Mouse (Mus musculus): ENCODE data around the gene Spic.
"Not testable (repeated sequence)": the region's sequence is repeated elsewhere in the genome, so short reads cannot be mapped to it uniquely, and the experiment has no call there.

The Spic gene

GRCm38 (mm10) chr10:88684925-88685324 lies at the start of gene Spic:
TSS of gene Spic (minus strand) at chr10:88685015.
- DNase-seq (ENCODE audit: inconsistent ontology term), result no peak

DNA sequence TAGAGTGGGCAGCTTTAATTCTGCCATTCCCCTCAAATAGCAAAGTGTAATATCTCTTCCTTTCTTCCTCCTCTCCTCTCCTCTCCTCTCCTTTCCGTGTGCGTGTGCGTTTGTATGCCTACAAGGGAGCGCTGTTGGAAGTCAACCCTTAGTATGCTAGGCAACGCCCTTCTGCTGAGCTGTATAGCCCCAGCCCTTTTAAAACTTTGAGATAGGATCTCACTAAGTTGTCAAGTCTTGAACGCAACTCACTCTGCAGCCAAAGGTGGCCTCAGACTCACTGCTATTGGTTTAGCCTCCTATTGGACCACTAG lies 47.5 kb upstream of the Spic start:
- DNase-seq (ENCODE audit: inconsistent ontology term), result no peak

- DNase-seq (ENCODE audit: inconsistent ontology term), result no peak
Measured at GRCm38 (mm10) chr10:88731496-88732308, 46.9 kb upstream of the Spic start.

DNA sequence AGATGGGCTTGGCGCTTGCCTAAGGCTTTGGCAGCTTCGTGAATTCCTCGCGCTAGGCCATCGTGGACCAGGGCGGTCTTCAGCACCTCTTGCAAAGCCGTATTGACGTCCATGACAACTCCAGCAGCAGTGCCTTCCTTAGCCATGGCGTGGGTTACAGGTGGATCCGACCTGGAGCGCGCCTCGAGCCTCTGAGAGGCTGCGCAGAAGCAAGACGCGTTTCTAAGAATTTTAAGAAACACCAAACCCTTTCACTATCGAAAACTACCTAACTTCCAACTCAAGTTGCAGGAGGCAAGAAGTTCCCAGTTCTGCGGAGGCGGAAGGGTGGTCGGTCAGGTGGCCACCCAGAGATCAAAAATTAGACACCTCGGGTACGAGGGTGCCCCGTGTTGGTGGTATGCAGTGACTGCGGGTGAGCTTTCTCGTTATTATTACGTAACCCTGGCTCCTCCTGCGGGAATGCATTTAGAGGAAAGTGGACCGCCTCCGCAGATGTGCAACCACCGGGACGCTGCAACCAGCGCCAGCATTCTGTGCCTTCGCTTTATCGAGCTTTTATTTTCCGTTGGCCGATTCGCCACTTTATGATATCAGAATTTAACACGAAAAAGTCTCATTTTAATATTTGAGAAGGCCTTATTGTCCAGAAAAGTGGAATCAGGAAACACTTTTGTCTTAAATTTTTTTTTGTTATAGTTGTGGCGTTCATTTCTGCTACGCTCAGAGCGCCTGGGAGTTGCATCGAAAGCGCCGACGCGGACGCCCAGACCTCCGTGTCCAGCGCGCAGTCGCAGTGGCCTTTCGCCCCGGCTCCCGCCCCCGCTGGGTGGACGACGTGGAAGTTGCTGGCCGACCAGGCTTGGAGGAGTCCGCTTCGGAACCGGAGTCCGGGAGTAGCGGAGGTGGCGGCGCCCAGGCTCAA lies 46.0 kb upstream of the Spic start, which contains the start of gene Arl1:
Gene Arl1, plus strand, starts transcription at position 288 of the 925 bp plus-strand sequence.
- peak; percentile 98 for DNase-seq (ENCODE audit: inconsistent ontology term)

DNA sequence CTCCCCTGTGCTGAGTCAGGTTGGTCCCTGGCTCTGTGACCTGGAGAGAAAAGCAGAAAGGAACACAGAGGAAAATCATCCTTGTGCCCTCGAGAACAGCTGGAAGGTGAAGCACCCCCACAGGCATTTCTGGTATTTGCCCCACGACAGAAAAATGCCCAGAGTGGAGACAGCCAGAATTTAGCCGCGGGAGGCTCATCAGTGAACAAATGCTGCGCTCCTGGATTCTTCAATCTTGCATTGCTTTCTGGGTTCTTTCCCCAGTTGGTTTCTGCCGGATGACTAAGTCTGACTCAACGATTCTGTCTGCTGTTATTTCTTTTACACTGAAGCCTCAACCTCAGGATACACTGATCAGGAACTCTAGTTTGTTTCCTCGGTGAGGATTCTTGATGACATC lies 43.4 kb upstream of the Spic start:
- peak; percentile 85 for DNase-seq (ENCODE audit: inconsistent ontology term)

DNA sequence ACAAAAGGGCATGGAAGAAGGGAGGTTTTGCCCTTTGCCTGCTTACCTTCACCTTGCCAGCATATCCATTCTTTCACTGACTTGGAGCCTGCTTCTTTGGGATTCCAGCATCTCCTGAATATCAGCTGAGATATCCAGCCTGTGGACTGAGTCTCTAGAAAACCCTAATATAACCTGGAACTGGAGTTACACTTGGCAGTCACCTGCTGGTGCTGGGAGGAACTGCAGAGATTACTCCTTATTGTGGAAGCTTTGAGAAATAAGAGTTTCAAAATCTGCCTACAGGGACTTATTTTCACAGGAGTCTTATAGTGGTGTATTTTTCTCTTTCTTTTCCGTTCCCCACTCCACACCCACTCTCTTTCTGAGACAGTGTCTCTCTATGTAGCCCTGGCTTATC lies 42.3 kb upstream of the Spic start:
- DNase-seq (ENCODE audit: inconsistent ontology term), result no peak

DNA sequence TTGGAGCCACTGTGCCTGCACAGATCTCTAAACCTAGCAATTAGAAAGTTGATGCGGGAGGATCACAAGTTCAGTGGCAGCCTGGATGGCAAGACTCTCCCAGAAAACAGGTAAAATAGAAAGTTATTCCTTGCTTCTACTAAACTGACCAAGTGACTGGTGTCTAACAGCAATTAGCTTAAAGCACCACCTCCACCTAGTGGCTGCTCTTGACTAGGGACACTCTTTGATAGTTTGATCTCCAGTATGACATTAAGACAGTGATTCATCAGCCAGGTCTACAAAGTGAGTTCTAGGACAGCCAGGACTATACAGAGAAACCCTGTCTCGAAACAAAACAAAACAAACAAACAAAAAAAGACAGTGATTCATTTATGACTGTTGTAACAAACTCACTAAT lies 40.5 kb upstream of the Spic start:
- DNase-seq (ENCODE audit: inconsistent ontology term), result peak; percentile 25

- DNase-seq (ENCODE audit: inconsistent ontology term), result no peak
Measured at GRCm38 (mm10) chr10:88719618-88720017, 34.8 kb upstream of the Spic start.

DNA sequence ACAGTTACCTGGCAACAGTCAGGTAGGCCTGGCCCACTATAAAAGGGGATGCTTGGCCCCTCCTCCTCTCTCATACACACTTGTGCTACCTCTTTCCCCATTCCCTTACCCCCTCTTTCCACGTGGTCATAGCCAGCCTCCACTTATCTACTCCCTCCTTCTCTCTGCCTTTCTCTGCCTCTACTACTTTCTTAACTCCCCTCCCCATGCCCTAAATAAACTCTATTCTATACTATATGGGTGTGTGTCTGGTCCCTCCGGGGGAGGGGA lies 32.9 kb upstream of the Spic start:
- DNase-seq (ENCODE audit: inconsistent ontology term), result no peak

- DNase-seq (ENCODE audit: inconsistent ontology term), result no peak
Measured at GRCm38 (mm10) chr10:88716986-88717755, 32.4 kb upstream of the Spic start.

- no peak for DNase-seq (ENCODE audit: inconsistent ontology term)
Measured at GRCm38 (mm10) chr10:88715621-88716020, 30.8 kb upstream of the Spic start.

DNA sequence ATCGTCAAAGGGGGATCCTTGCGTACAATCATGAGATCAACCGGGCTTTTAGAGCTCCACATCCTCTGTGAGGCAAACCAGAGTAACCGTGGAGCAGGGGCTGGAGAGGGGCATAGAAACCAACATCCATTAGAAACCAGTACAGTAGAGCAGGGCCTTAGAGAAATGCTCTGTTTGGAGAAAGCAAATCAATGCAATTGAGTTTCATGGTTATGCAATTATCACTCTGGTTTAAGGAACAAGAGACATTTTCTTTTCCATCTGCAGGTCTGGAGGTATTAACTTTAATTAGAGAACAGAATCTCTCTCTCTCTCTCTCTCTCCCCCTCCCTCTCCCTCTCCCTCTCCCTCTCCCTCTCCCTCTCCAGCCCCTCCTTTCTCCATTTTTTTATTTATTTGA lies 29.9 kb upstream of the Spic start:
- DNase-seq (ENCODE audit: inconsistent ontology term), result no peak

DNA sequence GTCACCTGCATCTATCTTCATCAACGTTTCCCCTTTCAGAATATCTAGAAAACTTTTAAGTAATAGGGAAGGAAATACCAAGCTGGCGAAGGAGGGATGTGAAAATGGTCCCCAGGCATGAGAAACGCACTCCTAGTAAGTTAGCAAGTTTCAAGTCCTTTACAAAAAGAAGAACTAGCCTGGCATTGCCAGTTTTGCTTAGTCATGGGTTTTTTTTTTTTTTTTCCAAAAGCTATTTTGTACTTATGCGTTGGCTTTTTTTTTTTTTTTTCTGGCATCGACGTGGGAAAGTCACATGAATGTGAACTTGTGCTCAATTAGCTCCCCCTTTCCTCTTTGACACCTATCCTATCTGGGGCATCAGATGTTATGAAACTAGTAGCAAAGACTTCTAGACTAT lies 27.5 kb upstream of the Spic start:
- DNase-seq (ENCODE audit: inconsistent ontology term), result no peak

DNA sequence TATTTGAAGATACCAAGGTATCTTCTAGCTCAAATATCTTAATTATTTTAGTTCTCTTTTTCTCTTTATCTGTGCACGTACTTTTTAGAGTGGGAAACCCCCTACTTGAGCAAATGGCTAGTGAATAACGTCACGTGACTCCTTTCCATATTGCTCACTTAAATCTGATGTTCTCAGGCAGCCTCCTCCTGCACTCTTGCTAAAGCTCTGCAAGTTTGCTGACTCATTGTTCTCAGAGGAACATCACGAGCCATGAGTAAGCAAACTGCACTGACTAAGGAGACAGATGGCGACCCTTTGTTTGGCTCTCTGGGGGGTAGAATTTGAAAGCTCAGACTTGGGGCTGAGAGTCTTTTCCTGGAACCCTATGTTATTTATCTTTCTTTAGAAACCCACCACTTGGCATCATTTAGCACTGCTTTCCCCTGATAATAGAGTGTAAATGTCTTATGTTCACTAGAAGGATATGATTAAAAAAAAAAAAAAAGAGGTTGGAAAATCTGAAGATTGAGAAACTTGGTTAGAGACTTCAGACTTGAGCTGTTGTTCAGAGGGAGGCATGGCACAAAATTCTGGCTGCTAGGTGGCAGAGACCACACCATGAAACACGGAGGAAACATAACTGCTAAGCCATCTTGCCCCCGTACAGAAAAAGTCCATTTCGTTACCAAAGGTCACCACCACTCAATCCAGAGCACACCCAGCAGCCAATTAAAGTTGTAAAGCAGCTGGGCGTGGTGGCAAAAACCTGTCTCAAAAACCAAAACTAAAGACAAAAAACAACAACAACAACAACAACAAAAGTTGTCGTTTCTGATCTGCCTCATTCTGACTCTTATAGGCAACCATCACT lies 24.1 kb upstream of the Spic start:
- peak; percentile 26 for DNase-seq (ENCODE audit: inconsistent ontology term)

GRCm38 (mm10) chr10:88700938-88701337 lies 16.1 kb upstream of the Spic start:
- DNase-seq (ENCODE audit: inconsistent ontology term), result no peak

- no peak for DNase-seq (ENCODE audit: inconsistent ontology term)
Measured at GRCm38 (mm10) chr10:88682904-88683563, 1.8 kb downstream of the Spic start.

DNA sequence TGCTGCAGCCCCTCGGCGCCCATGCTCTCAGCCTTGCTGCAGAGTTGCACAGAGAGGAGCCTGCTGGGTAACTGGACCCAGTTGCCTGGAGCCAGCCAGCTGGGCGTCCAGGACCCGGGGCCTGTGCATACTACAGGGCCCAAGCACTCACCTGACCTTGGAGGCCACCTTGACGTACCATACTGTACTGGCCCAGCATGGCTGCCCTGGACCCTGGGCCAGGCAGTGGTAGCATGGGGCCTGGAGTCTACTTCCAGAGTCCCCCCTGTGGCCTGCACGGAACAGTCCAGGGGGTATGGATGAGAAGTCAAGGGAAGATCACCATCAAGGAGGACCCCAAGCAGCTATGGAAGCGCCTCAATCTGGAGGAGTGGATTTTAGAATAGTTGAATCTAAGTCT lies 12.0 kb downstream of the Spic start:
- DNase-seq (ENCODE audit: inconsistent ontology term), result no peak

DNA sequence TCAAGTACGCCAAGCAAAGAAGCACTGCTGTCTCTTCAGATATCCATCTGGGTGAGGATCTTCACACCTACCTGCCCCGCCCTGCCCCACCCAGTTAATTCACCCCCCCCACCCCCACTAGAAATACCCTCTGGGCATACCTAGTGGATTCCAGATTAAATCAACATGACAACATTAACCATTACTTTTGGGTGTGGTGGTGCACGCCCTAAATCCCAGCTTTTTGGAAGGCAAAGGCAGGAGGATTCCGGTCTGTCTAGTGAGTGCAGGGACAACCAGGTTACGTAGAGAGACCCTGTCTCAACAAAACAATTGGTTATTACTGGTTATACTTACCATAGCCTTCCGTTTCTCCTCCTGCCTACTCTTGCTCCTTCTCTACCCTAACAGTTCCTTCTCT lies 12.7 kb downstream of the Spic start:
- DNase-seq (ENCODE audit: inconsistent ontology term), result no peak

DNA sequence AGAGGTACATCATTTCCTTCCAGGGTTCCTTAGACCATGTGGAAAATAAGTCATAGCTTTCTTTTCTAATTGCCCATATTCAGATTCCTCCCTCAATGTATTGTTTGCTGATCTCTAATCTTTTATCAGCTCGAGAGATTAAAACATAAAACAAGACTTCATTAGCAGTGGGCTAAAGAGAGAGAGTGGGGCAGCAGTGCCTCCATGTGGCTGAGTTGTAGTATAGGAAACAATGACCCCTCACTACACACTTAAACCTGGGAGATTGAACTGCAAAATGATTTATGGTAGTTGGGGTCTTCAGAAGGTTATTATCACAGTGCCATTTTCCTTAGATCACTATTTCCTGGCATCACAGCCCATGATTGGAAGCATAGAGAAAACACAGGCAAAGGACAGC lies 15.1 kb downstream of the Spic start:
- DNase-seq (ENCODE audit: inconsistent ontology term), result peak; percentile 9

DNA sequence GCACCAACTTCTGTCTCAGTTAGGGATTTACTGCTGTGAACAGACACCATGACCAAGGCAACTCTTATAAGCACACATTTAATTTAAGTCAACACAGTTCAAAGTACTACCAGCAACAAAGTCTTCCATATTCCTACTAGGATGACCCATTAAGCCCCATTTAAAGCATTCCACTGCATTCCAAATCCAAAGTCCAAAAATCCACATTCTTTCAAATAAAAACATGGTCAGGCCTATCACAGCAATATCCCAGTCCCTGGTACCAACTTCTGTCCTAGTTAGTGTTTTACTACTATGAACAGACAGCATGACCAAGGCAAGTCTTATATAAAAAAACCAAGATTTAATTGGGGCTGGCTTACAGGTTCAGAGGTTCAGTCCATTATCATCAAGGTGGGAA lies 21.0 kb downstream of the Spic start:
- not testable (repeated sequence) for DNase-seq (ENCODE audit: inconsistent ontology term)

DNA sequence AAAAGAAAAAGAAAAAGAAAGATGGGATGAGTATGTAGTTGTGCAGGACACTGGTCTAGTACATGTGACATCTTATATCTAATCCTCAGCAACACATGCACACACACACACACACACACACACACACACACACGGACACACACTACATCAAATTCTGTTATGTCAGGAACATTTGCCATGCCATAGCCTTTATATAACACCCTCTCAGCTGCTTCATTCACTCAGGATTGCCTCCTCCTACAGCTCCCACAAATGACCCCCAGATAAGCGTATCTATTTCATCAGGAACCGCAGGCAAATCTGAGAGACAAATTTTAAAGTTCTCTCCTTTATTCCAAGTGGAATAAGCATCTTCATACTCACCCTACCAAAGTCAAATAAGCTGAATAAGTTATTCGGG lies 25.9 kb downstream of the Spic start:
- DNase-seq (ENCODE audit: inconsistent ontology term), result no peak
